Mouse (Mus musculus) CD8-positive naive resting alpha-beta T cell, adult 2 months (primary cell): ENCODE measurements around the gene Plxnb1.

Source experiments
- DNase-seq, 2 experiments: peaks; one replicate each; pipeline ENCODE4 v3.0.0; 2022; ENCODE audit warnings: low read depth in 2 of 2, low spot score in 2 of 2

Plxnb1 gene

DNA sequence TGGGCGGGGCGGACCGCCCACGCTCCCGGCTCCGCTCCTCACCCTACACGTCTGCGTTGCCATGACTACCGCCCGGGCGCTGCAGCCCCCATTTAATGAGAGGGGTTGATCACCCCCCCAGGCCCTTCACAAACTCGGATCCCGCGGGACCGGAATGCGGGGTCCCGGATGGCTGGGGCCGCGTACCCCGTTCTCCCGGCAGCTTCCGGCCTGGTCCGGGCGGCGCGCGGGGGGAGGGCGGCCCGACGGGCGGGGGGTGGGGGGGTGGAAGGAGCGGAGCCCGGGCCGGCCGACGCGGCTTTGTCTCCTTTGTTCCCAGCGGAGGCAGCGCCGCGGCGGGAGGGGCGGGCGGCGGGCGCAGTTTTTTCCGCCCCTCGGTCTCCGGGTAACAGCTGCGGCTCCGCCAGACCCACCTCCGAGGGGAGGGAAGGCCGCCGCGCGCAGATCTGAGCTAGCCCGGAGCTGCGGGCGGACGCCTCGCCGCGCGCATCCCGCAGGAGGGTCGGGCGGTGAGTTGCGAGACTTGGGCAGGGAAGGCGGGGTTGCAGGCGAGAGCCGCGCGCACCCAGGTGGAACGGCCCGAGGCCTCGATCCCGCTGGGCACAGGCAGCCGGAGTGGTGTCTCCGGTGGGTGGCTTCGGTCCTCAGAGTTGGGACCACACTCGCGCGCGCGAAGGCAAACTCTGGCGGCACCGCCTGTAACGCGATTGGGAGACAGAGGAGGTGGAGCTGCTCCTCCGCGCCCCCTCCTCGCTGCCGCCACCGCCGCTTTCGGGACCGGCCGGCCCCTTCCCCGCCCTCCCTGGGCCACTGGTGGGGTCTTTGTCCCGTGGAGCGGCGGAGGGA lies at the start of gene Plxnb1:
Plxnb1 (plus strand) TSS at position 253 of the 846 bp plus-strand sequence.
- DNase-seq, result peak; percentile 44 to 51

DNA sequence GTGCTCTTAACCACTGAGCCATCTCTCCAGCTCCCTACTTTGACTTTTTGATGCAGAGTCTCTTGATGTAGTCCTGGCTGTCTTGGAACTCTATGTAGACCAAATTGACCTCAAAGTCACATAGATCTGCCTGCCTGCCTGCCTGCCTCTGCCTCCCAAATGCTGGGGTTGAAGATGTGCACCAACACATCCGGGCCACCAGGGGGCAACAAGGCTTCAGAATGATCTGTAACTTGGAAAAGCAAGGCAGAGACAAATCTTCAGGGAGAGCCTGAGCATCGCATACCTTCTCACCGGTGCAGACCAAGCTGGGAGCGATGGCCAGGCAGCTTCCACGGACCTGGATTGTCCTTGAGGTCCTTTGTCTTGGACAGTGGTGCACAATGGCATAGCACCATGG lies 48.9 kb upstream of the Plxnb1 start:
- peak; percentile 83 to 87 for DNase-seq

DNA sequence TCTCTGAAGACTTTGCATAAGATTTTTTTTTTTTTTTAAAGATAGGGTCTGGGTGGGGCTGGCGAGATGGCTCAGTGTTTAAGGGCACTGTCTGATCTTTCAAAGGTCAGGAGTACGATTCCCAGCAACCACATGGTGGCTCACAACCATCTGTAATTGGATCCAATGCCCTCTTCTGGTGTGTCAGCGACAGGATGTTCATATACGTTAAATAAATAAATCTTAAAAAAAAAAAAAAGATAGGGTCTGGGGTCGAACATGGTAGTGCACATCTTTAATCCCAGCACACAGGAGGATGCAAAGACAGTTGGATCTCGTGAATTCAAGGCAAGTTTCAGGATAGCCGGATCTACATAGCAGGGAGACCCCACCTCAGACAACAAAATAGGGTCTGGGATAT lies 45.9 kb upstream of the Plxnb1 start:
- DNase-seq, result no peak

DNA sequence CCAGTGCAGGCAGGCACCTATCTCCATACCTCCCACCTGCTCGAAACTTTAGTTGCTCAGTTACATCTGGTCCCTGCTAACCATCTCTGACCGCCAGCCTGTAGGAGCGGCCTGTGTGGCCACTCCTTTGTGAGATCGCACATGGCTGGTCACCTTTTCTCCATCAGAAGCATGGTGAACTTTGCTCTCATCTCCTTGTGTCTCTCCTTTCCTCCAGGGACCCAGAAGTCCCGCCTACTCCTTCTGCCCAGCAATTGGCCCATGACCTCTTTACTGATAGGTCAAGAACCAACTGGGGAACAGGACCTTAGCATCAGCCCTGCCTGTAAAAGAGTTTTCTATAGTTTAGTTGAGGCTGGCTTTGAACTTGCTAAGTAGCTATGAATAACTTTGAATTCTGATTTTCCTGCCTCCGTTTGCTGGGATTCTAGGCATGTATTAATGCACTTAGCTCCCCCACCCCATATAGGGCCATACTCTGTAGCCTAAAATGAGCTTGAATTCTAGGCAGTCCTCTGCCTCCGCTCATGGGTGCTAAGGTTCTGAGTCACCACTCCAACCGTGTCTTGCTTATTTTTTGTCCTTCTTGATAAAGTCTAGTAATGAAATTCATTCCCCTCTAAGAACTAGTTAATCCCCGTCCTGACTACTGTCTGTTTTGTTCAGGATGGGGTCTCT lies 45.1 kb upstream of the Plxnb1 start:
- no peak for DNase-seq

DNA sequence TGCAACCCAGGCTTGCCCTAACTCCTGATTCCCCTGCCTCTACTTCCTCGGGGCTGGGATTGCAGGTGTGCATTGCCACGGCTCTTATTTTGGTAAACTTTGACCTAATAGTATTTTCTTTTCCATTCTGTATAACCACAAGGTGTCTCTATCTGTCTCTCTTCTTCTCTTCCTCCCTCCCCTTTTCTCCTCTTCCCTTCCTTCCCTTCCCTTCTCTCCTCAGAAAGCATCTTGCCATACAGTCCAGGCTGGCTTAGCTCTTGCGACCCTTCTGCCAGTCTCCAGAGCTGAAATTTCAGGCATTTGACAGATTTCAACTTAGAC lies 44.6 kb upstream of the Plxnb1 start:
- DNase-seq, result no peak

DNA sequence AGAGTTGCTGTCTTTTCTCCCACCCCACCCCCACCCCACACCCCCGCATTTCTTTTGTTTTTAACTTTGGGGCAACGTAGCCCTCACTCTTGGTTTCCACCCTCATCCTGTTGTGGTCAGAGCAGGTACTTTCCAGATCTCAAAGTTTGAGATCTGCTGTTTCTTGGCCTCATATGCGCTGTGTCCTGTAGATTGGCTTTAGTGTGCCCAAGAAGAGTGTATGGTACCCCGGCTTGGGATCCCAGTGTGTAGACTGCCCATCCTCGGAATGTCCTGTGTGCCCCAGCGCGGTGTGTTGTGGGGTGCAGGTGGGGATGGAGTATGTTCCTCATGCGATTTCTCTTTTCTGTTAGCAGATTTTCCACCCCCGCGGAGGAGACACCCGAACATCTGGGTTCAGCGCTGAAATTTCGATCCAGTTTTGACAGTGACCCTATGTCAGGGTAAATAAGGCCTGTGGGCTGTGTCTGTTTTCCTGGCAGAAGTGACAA lies 44.1 kb upstream of the Plxnb1 start:
- peak; percentile 77 to 80 for DNase-seq

DNA sequence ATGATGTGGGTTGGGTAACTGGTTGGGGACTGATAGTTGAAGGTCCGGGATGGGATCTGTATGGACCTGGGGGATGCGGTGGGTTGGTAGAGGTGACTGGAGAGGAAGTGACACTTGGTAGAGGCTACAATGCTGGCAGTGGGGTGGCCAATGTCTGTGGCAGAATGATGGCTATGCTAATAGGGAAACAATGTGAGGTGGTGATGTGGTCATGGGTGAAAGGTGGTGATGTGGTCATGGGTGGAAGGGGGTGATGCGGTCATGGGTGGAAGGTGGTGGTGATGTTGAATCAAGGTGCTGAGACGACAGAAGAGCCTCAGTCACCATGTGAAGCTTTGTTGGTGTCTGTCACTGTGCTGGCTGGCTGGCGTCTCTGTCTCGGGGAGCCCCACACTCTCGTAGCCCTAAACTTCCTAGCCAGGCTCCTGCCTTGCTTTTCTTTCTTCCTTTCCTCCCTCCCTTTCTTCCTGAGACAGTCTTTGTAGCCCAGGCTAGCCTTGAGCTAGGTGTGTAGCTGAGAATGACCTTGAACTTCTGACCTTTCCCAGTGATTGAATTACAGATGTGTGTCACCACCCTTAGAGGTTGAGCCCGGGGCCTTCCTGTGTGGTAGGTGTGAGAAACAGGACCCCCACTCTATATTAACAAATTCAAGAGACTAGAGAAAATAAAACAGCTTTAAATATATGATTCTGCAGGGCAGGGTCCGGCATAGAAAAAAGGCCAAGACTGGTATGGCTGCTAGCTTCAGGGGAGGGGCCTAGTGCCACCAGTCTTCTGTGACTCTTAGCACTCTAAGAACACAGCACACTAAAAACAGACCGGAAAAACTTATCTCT lies 43.3 kb upstream of the Plxnb1 start:
- DNase-seq, result peak; percentile 76 to 80

DNA sequence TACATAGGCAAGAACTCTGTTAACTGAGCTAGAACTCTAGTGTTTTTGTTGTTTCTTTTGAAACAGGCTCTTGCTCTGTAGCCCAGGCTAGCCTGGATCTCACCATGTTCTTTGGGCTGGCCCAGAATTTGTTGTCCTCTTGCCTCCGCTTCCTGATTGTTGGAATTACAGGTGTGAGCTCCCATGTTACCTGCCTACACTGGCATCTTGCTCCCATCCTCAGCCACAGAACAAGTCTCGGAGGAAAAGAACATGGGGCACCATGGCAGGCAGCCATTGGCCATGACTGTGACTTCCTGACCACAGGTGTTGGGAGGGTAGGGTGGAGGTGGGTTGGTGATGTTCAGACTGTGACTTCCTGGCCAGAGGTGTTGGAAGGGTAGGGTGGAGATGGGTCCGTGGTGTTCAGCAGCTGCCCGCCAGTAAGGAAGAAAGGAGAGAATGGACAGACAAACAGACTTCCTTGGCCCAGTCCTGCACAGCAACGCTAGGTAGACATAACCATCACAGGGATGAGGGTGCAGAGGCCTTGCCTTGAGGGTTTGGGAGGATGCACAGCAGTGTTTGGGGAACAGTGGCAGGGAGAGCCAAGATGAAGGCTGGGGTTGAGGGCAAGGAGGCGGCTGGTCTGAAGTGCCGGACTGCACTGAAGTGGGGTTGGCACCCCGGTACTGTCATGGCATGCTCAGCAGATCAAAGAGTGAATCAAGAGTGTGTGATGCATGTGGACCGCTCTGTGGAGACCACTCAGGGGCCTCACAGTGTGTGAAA lies 42.5 kb upstream of the Plxnb1 start:
- DNase-seq, result peak; percentile 52 to 66

DNA sequence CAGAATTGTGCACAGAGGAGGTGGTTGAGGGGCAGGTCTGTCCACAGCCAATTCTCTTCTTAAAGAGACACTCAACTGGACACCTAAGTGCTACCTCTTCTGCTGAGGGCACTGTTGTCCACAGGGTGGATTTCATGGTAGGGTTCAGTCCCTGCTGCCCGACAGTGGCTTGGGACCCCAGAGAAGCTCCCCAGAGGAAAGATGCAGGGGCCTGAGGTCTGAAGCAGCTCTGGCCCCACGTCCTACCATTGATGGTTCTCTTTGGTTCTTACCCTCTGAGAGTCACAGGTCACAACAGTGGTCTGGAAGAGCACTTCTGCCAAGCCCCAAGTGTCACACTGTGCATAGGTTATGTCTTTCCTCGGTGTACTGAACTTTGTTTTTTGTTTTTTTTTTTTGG lies 41.8 kb upstream of the Plxnb1 start:
- no peak for DNase-seq

DNA sequence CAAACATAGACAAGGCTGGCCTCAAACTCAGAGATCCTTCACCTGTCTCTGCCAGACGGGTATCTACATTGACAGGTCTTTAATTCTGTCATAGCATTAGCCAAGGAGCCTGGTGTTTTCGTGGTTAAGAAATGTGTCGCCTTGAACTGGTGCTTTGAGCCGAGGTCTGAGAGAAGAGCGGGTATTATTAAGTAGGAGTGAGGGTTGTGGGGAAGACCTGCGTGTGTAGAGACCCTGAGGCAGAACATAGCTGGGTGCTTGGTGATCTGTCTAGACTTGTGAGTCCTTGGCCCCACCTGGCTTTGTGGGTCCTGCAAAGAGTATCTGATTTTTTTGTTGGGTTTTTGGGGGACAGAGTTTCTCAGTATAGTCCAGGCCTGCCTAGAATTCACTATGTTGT lies 41.3 kb upstream of the Plxnb1 start:
- DNase-seq, result peak in 1 of 2 experiments; percentile 3

DNA sequence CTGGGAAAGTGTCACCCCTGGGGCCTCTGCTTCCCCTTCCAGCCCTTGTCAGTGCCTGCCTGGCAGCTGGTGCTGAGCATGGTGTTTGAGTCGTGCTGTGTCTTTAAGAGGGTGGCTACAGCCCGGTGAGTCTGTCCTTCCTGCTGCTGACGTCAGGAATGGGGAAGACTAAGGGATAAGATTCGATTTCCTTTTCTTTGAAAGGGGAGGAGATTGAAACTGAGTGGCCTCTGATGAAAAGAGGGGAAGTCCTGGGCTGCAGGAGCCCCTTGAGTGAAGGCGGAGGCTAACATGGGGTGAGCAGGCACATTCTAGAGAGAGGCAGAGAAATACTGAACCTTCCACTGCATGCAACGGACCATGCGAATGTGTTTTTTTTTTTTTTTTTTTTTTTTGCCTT lies 40.5 kb upstream of the Plxnb1 start:
- peak; percentile 49 to 57 for DNase-seq

DNA sequence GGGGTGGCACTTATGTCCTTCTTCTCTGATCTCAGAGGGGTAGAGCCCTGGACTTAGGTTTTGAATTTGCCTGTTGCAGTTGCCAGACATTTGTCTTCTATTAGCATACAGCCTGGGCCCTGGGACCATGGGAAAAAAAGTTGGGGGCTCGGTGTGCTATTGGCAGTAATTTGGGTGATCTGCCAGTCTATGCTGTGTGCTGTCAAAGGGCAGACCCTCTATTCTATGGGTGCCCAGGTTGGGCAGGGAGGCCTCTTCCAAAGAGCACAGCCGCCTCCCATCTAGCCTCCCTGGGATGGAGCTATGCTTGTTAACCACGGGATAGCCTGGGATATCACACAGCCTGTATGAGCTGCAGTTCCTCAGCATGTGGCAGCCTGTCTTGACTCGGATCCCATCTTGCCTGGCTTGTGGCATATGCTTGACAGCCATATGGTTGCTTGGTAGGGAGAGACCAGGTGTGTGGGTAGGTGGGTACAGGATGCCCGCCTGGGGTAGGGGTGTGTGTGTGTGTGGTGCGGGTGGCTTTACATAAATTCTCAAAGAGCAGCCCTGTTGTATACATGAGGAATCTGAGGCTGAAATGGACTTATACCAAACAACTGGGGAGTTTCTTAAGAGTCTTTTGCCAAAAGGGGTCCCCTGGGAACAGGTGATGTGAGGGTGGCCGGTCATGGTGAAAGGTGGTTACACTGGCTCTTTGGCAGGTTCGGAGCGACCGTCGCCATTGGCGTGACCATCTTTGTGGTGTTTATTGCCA lies 39.7 kb upstream of the Plxnb1 start:
- DNase-seq, result peak in 1 of 2 experiments; percentile 18

DNA sequence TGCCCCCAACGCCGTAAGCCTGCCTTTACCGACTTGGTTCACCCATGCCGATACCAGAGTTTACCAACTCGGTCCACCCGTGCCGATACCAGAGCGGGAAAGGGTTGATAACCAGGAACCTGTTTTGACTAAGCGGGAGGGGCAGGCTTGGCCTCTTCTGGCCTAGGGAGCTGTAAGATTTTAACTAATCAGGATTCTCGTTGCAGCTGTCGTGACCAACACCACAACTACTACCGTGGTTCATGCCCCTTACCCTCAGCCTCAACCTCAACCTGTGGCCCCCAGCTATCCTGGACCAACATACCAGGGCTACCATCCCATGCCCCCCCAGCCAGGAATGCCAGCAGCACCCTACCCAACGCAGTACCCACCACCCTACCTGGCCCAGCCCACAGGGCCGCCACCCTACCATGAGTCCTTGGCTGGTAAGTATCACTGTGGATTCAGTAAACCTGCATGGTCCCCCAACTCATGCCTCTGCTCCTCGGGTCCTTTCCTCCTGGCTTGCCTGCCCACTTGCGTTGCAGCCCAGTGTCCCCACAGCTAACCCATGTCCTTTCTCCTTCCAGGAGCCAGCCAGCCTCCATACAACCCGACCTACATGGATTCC lies 39.0 kb upstream of the Plxnb1 start:
- peak in 1 of 2 experiments; percentile 14 for DNase-seq

DNA sequence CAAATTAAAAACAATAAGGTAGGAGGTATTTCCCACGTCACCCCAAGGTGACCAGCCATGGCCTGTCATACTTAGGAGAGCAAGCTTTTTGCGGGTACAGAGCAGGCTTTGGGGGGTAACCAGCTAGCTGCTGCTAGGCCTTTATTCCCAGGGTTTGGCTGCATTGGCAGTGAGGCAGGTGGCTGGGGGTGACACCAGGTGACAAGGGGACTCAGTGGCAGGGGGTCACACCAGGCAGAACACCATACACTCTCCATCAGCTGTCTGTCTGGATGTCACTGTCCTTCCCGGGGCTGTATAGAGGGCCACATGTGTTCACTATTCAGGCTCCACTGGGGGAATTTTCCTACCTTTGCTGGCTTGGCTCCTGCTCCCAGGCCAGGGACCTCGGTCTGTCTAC lies 38.3 kb upstream of the Plxnb1 start:
- DNase-seq, result peak in 1 of 2 experiments; percentile 4

DNA sequence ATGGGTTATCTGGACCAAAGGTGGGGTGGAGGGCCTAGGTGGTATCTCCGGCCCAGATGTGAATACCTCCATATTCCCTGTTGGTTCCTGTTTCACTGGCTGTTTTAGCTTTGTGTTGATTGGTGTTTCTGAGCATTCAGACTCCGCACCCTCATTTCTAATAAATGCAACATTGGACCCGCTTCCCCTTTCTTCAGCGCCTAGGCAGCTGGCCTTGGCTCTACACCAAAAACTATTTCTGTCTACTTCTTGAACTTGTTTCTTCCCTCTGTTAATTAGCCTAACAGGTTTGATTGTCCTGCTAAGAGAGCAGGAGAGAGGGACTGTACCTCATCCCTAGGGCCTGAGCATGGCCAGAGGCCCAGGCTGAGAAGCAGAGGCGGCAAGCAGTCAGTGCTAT lies 37.6 kb upstream of the Plxnb1 start:
- no peak for DNase-seq

DNA sequence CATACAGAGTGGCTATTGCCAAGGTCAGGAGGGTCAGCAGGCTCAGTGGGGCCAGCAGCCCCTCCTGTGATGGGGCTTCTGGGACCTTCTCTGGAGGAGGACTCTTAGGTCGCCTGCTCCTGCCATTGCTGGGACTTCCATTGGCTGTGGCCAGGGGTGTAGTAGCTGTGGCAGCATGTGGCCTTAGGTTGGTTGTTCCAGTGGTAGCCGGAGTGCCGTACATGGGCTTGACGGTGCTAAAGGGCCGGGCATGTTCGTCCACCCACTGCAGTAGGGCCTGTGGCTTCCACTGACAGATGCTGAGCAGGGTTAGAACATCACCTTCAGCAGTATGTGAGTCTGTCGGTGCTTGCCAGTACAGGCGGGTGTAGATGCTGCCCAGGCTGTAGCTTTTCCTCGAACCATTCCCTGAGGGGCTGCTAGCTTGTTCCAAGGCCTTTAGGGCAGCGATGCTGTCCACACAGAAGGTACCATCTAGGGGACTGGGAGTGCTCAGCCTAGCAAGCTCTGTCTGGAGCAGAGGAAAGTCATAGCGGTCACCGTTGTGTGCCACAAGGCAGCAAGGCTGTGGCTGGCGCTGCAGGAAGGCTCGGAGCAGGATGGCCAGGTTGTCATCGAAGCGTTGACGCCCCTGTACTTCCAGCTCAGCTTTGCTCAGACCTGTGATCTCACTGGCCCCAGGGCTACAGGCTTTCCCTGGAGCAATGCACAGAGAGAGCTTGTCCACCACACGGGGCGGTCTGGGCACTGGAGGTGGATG lies 37.0 kb upstream of the Plxnb1 start:
- DNase-seq, result peak; percentile 43 to 56

DNA sequence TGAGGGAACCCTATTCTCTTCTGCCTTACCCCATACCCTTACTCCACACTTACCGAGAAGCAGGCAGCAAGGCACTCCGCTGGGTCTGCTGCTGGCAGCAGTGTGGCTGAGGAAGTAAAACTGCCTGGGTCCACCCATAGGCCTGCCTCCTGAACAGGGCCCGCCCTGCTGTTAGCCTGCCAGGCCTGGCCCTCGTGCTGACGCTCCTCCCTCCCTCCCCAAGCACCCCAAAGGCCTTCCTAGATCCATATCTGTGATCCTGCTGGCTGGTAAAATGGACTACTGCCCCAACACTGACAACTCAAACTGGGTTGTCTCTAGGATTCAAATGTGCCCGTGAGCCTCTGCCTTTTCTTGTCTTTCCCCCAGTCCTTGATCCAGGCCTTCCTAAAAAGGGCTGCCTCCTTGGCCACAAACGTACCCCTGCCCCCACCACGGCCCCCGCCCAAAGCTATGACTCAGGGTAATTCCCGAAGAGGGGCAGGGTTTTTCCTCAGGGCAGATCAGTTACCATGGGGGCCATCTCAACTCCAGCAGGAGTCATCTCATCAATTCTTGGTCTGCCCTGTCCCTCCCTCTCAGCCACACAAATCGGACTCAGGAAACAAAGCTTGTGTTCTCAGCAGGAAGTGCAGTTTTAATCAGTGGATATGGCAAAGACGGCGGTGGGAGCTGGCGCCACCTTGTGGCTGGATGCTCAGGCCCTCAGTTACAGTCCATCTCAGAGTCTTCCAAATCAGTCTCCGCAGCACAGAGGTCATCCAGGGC lies 35.9 kb upstream of the Plxnb1 start, which contains the start of gene Trex1:
Trex1 (minus strand) TSS at position 599 of the 768 bp plus-strand sequence.
- DNase-seq, result peak; percentile 86
